Comparison of ENCODE assay signal across 30 mouse cellular contexts in the genomic region with DNA sequence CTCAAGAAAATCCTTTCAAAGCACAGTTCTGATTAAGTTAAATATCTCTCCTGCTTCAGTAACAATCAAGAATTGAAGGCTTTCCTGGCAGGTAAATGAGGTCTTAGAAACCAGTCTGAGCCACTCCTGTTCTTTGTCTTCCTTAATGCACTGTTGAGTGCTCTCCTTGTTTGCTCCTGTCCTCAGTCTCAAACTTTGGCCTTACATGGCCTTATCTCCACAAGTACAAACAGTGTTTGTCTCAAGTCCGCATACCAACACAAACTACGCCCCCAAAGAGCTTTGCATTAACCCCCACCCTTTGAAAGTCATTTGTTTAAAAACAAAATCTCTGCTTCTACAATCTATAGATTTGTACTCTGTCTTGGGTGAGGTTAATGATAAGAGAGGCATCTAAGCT. TPM values are rescaled to one million over a fixed set of nuclear protein-coding genes. Genes with fewer than 3 reads are reported as not detected.
DNase-seq lines count a peak whose midpoint lies in the region; ATAC-seq and TF ChIP-seq lines count a peak whose summit lies in the region.
"Had no signal": no experiment of that assay in that cellular context is flagged by ENCODE, and none has a peak within 500 bp of the region (broad histone marks: within the 10 kb centered on the region; RNA-seq: fewer than 3 reads in every experiment).

No protein-coding gene starts in this region.

- H3K4me1 ChIP-seq in intestine, embryonic 15.5 days (replicated peaks), result no peaks in the 10 kb centered on the region
- no peaks in the 10 kb centered on the region for H3K4me1 ChIP-seq in intestine, postnatal 0 days (replicated peaks; ENCODE audit: control insufficient read depth, insufficient read depth, low read length)
- no peaks in the 10 kb centered on the region for H3K4me1 ChIP-seq in stomach, embryonic 15.5 days
- H3K4me1 ChIP-seq: embryonic facial prominence, embryonic 12.5 days; embryonic facial prominence, embryonic 15.5 days; forebrain, embryonic 12.5 days; forebrain, embryonic 15.5 days; heart, embryonic 12.5 days; heart, embryonic 15.5 days; hindbrain, embryonic 10.5 days; hindbrain, embryonic 13.5 days had no signal

- no peak overlapping the region for H3K4me3 ChIP-seq in intestine, embryonic 15.5 days (replicated peaks)
- H3K4me3 ChIP-seq in intestine, postnatal 0 days (ENCODE audit: low read depth, low read length), result no peak overlapping the region
- H3K4me3 ChIP-seq in stomach, embryonic 15.5 days (replicated peaks), result no peak overlapping the region
- H3K4me3 ChIP-seq: embryonic facial prominence, embryonic 12.5 days; embryonic facial prominence, embryonic 15.5 days; forebrain, embryonic 12.5 days; forebrain, embryonic 15.5 days; heart, embryonic 12.5 days; heart, embryonic 15.5 days; hindbrain, embryonic 10.5 days; hindbrain, embryonic 13.5 days had no signal

- H3K9ac ChIP-seq in intestine, embryonic 15.5 days, result no peak overlapping the region
- H3K9ac ChIP-seq in intestine, postnatal 0 days (ENCODE audit: low read depth, low read length), result no peak overlapping the region
- no peak overlapping the region for H3K9ac ChIP-seq in stomach, embryonic 15.5 days
- H3K9ac ChIP-seq: embryonic facial prominence, embryonic 12.5 days; embryonic facial prominence, embryonic 15.5 days; forebrain, embryonic 12.5 days; forebrain, embryonic 15.5 days; heart, embryonic 12.5 days; heart, embryonic 15.5 days; hindbrain, embryonic 13.5 days had no signal

- H3K4me2 ChIP-seq in intestine, embryonic 15.5 days (replicated peaks), result no peak overlapping the region
- no peak overlapping the region for H3K4me2 ChIP-seq in intestine, postnatal 0 days (replicated peaks; ENCODE audit: low read depth)
- H3K4me2 ChIP-seq in stomach, embryonic 15.5 days, result no peak overlapping the region
- H3K4me2 ChIP-seq: embryonic facial prominence, embryonic 12.5 days; embryonic facial prominence, embryonic 15.5 days; forebrain, embryonic 12.5 days; forebrain, embryonic 15.5 days; heart, embryonic 12.5 days; heart, embryonic 15.5 days; hindbrain, embryonic 13.5 days had no signal

- no peaks in the 10 kb centered on the region for H3K36me3 ChIP-seq in intestine, embryonic 15.5 days
- H3K36me3 ChIP-seq in intestine, postnatal 0 days (ENCODE audit: control insufficient read depth, insufficient read depth), result no peaks in the 10 kb centered on the region
- H3K36me3 ChIP-seq in stomach, embryonic 15.5 days, result no peaks in the 10 kb centered on the region
- H3K36me3 ChIP-seq: embryonic facial prominence, embryonic 12.5 days; embryonic facial prominence, embryonic 15.5 days; forebrain, embryonic 12.5 days; forebrain, embryonic 15.5 days; heart, embryonic 12.5 days; heart, embryonic 15.5 days; hindbrain, embryonic 10.5 days; hindbrain, embryonic 13.5 days had no signal

- H3K27me3 ChIP-seq in intestine, embryonic 15.5 days (replicated peaks), result no peaks in the 10 kb centered on the region
- H3K27me3 ChIP-seq in intestine, postnatal 0 days (replicated peaks; ENCODE audit: control insufficient read depth, insufficient read depth, low read length), result no peaks in the 10 kb centered on the region
- no peaks in the 10 kb centered on the region for H3K27me3 ChIP-seq in stomach, embryonic 15.5 days (replicated peaks)
- H3K27me3 ChIP-seq: embryonic facial prominence, embryonic 12.5 days; embryonic facial prominence, embryonic 15.5 days; forebrain, embryonic 12.5 days; forebrain, embryonic 15.5 days; heart, embryonic 12.5 days; heart, embryonic 15.5 days; hindbrain, embryonic 13.5 days had no signal

- no peak overlapping the region for H3K27ac ChIP-seq in intestine, embryonic 15.5 days
- no peak overlapping the region for H3K27ac ChIP-seq in intestine, postnatal 0 days (ENCODE audit: low read depth, low read length)
- H3K27ac ChIP-seq in stomach, embryonic 15.5 days, result no peak overlapping the region
- H3K27ac ChIP-seq: embryonic facial prominence, embryonic 12.5 days; embryonic facial prominence, embryonic 15.5 days; forebrain, embryonic 12.5 days; forebrain, embryonic 15.5 days; heart, embryonic 15.5 days; hindbrain, embryonic 10.5 days; hindbrain, embryonic 13.5 days had no signal

- H3K9me3 ChIP-seq in intestine, embryonic 15.5 days, result no peaks in the 10 kb centered on the region
- H3K9me3 ChIP-seq in intestine, postnatal 0 days (ENCODE audit: control insufficient read depth), result no peaks in the 10 kb centered on the region
- H3K9me3 ChIP-seq in stomach, embryonic 15.5 days, result no peaks in the 10 kb centered on the region
- H3K9me3 ChIP-seq: embryonic facial prominence, embryonic 12.5 days; embryonic facial prominence, embryonic 15.5 days; forebrain, embryonic 12.5 days; forebrain, embryonic 15.5 days; heart, embryonic 12.5 days; heart, embryonic 15.5 days; hindbrain, embryonic 10.5 days; hindbrain, embryonic 13.5 days had no signal

- DNase-seq in yolk sac, embryonic 10.5 days (ENCODE audit: low spot score), result peak; percentile 64
- no peak for DNase-seq in embryo, embryonic 10.5 days (ENCODE audit: low spot score)
- no peak for DNase-seq in gastrocnemius, postnatal 25 days
- DNase-seq: adrenal gland, adult 8-10 months; adrenal gland, postnatal 25 days; cerebellum, adult 11-12 months; cerebellum, adult 8-10 months; cerebellum, postnatal 10 days; gastrocnemius, postnatal 36 days; heart, postnatal 10 days; heart, postnatal 36 days had no signal

- TF ChIP-seq CTCF in intestine, postnatal 0 days (IDR thresholded peaks at IDR 0.05; ENCODE audit: low read depth), result no peak

- WGBS in intestine, embryonic 15.5 days, result 41% methylated on average over 2 of the region's 2 CpGs
- WGBS in intestine, postnatal 0 days, result 13% methylated on average over 2 of the region's 2 CpGs
- 38% methylated on average over 2 of the region's 2 CpGs for WGBS in stomach, embryonic 15.5 days

- peak; percentile 58 for ATAC-seq in intestine, embryonic 15.5 days
- peak; percentile 36; the same call in 1 of the 2 replicates for ATAC-seq in intestine, postnatal 0 days
- ATAC-seq in stomach, embryonic 15.5 days (ENCODE audit: insufficient read depth, low FRiP score, low read depth), result peak; percentile 86
- no peak for ATAC-seq in activated CD4-positive, CD25-positive, alpha-beta regulatory T cell, adult 4 months
- ATAC-seq: CD4-positive, CD25-positive, alpha-beta regulatory T cell, adult 4 months; forebrain, embryonic 15.5 days; hindbrain, embryonic 16.5 days had no signal

RNA-seq across cellular contexts. Expression of a gene that starts 20.0 kb away (rescaled TPM):
- polyA plus RNA-seq in intestine, embryonic 15.5 days (2015; fragmentation: Nextera tagmentation; extraction: Ambion mirVana), result not detected in 2 replicates
- polyA plus RNA-seq in intestine, postnatal 0 days (2015; fragmentation: Nextera tagmentation; extraction: Ambion mirVana), result not detected in 2 replicates
- polyA plus RNA-seq in stomach, embryonic 15.5 days (2015; fragmentation: Nextera tagmentation; extraction: Ambion mirVana), result not detected in 2 replicates
- not detected for total RNA-seq in gastrocnemius, postnatal 25 days (2021)
- polyA plus RNA-seq in activated CD4-positive, CD25-positive, alpha-beta regulatory T cell, adult 4 months (2017; shearing (Covaris generic)), result not detected
- total RNA-seq: adrenal gland, adult 8-10 months; adrenal gland, postnatal 25 days; gastrocnemius, adult 8-10 months; gastrocnemius, postnatal 36 days; granulocyte monocyte progenitor cell, adult 5-6 weeks; heart, postnatal 10 days; heart, postnatal 36 days; MEL had no signal
- polyA plus RNA-seq: brain, embryonic 14.5 days; C2C12; CD4-positive, CD25-positive, alpha-beta regulatory T cell, adult 4 months; embryonic facial prominence, embryonic 12.5 days; embryonic facial prominence, embryonic 15.5 days; forebrain, embryonic 12.5 days; forebrain, embryonic 15.5 days; heart, embryonic 12.5 days; heart, embryonic 15.5 days; hindbrain, embryonic 10.5 days; hindbrain, embryonic 13.5 days; hindbrain, embryonic 16.5 days had no signal
